Mouse (Mus musculus) limb, embryonic 14.5 days (tissue): Measurements from ENCODE around the gene Spata32. TPM values are rescaled to one million over a fixed set of nuclear protein-coding genes. Genes with fewer than 3 reads are reported as not detected.

ENCODE experiments used
- ATAC-seq: fragments of 200-750 bp; cut with Nextera tagmentation; 2 replicates; pipeline ENCODE4 v1.8.0; 2017; ENCODE audit warnings: low read depth, moderate number of reproducible peaks, moderate TSS enrichment; ENCODE audit not compliant: low FRiP score
- DNase-seq: peaks from one replicate; pipeline ENCODE4 v3.0.0-alpha.2; 2015; ENCODE audit warnings: low spot score
- H3K27ac ChIP-seq: fragments of 300-500 bp; sonication (generic); replicated peaks from 2 replicates; pipeline ENCODE4 v1.5.1; 2014; ENCODE audit warnings: low read depth, mild to moderate bottlenecking, low read length, moderate library complexity, mixed read lengths
- H3K27me3 ChIP-seq: fragments of 300-500 bp; sonication (generic); 2 replicates; pipeline ENCODE4 v1.6.1; 2014; ENCODE audit warnings: low read length, mixed read lengths; ENCODE audit not compliant: control insufficient read depth, insufficient read depth
- H3K36me3 ChIP-seq: fragments of 300-500 bp; sonication (generic); 2 replicates; pipeline ENCODE4 v1.6.1; 2014; ENCODE audit warnings: mild to moderate bottlenecking, low read length, moderate library complexity, mixed read lengths; ENCODE audit not compliant: control insufficient read depth, insufficient read depth
- H3K4me1 ChIP-seq: fragments of 300-500 bp; sonication (generic); 2 replicates; pipeline ENCODE4 v1.6.1; 2014; ENCODE audit warnings: antibody characterized with exemption, low read length, mixed read lengths; ENCODE audit not compliant: control insufficient read depth, insufficient read depth
- H3K4me2 ChIP-seq: fragments of 300-500 bp; sonication (generic); replicated peaks from 2 replicates; pipeline ENCODE4 v1.6.1; 2014; ENCODE audit warnings: low read depth, mild to moderate bottlenecking, low read length, moderate library complexity; ENCODE audit not compliant: severe bottlenecking
- H3K4me3 ChIP-seq: fragments of 300-500 bp; sonication (generic); replicated peaks from 2 replicates; pipeline ENCODE4 v1.5.1; 2014; ENCODE audit warnings: low read length
- H3K9ac ChIP-seq: fragments of 300-500 bp; sonication (generic); 2 replicates; pipeline ENCODE4 v1.6.1; 2014; ENCODE audit warnings: mild to moderate bottlenecking, low read depth, low read length, moderate library complexity; ENCODE audit not compliant: severe bottlenecking
- H3K9me3 ChIP-seq: fragments of 300-500 bp; sonication (generic); 2 replicates; pipeline ENCODE4 v1.6.1; 2016; ENCODE audit warnings: low read length; ENCODE audit not compliant: control insufficient read depth
- POLR2A ChIP-seq: fragments of 200-500 bp; IDR thresholded peaks from 2 replicates; pipeline ENCODE4 v1.8.0; 2012; ENCODE audit warnings: inconsistent platforms, mild to moderate bottlenecking, moderate library complexity, borderline replicate concordance; ENCODE audit not compliant: insufficient read depth, insufficient read length; ENCODE audit errors: extremely low read depth
- WGBS: fragments of 180-500 bp; shearing (Covaris S2); extraction: QIAGEN DNeasy Blood & Tissue Kit; methylation state at CpG from one replicate; pipeline ENCODE4 v1.1.7; 2014; 5-methylcytosine and 5-hydroxymethylcytosine counted together
- polyA plus RNA-seq, 2 experiments: library from polyadenylated mRNA; depleted of rRNA in 1 of 2; stranded (reverse) in 1 of 2; unstranded in 1 of 2; fragments of >200 nt; fragmentation: Nextera tagmentation in 1 of 2; extraction: Ambion mirVana in 1 of 2; gene quantifications; 2 replicates each; pipeline versions ENCODE4 v1.2.1 to v1.2.3; 2012 to 2014

The Spata32 gene
- polyA plus RNA-seq, 2 experiments, result not detected

- Histone ChIP-seq H3K9me3 (no peaks in the 10 kb centered on the region), H3K4me1 (peaks cover 43% of the 10 kb centered on the region), H3K27me3 (no peaks in the 10 kb centered on the region), H3K4me3 (no peak overlapping the region), H3K9ac (no peak overlapping the region), H3K27ac (no peak overlapping the region), H3K36me3 (no peaks in the 10 kb centered on the region), H3K4me2 (no peak overlapping the region)
- TF ChIP-seq POLR2A, result no peak
- no peak for ATAC-seq
- 87% methylated on average over 20 of the region's 20 CpGs for WGBS
- no peak for DNase-seq
Measured at GRCm38 (mm10) chr11:103264427-103265005, 46.3 kb upstream of the Spata32 start.

GRCm38 (mm10) chr11:103263551-103263950, 45.3 kb upstream of the Spata32 start:
- TF ChIP-seq POLR2A, result no peak
- no peak for ATAC-seq
- H3K27ac ChIP-seq, result no peak overlapping the region
- no peak overlapping the region for H3K4me3 ChIP-seq
- H3K36me3 ChIP-seq, result no peaks in the 10 kb centered on the region
- no peak overlapping the region for H3K9ac ChIP-seq
- H3K9me3 ChIP-seq, result no peaks in the 10 kb centered on the region
- no peaks in the 10 kb centered on the region for H3K27me3 ChIP-seq
- H3K4me1 ChIP-seq, result peaks cover 39% of the 10 kb centered on the region
- H3K4me2 ChIP-seq, result no peak overlapping the region
- no peak for DNase-seq
- WGBS, result 59% methylated on average over 10 of the region's 10 CpGs

GRCm38 (mm10) chr11:103262412-103263267, 44.4 kb upstream of the Spata32 start:
- TF ChIP-seq POLR2A, result no peak
- Histone ChIP-seq H3K27ac (no peak overlapping the region), H3K27me3 (no peaks in the 10 kb centered on the region), H3K36me3 (no peaks in the 10 kb centered on the region), H3K4me1 (peaks cover 32% of the 10 kb centered on the region), H3K4me3 (no peak overlapping the region), H3K9me3 (no peaks in the 10 kb centered on the region), H3K4me2 (no peak overlapping the region), H3K9ac (no peak overlapping the region)
- ATAC-seq (no peak), DNase-seq (no peak)
- 62% methylated on average over 20 of the region's 20 CpGs for WGBS

GRCm38 (mm10) chr11:103261671-103262411, 43.6 kb upstream of the Spata32 start:
- ATAC-seq (no peak), DNase-seq (no peak)
- WGBS, result 86% methylated on average over 7 of the region's 7 CpGs
- Histone ChIP-seq H3K9me3 (no peaks in the 10 kb centered on the region), H3K4me2 (no peak overlapping the region), H3K36me3 (no peaks in the 10 kb centered on the region), H3K27ac (no peak overlapping the region), H3K4me1 (peaks cover 32% of the 10 kb centered on the region), H3K9ac (no peak overlapping the region), H3K4me3 (no peak overlapping the region), H3K27me3 (no peaks in the 10 kb centered on the region)
- TF ChIP-seq POLR2A, result no peak

- H3K4me3 ChIP-seq, result no peak overlapping the region
- H3K27ac ChIP-seq, result no peak overlapping the region
- H3K9me3 ChIP-seq, result no peaks in the 10 kb centered on the region
- no peak overlapping the region for H3K4me2 ChIP-seq
- 85% methylated on average over 12 of the region's 12 CpGs for WGBS
- no peaks in the 10 kb centered on the region for H3K36me3 ChIP-seq
- no peak for ATAC-seq
- H3K9ac ChIP-seq, result no peak overlapping the region
- no peaks in the 10 kb centered on the region for H3K27me3 ChIP-seq
- TF ChIP-seq POLR2A, result no peak
- no peak for DNase-seq
- peaks cover 21% of the 10 kb centered on the region for H3K4me1 ChIP-seq
Measured at GRCm38 (mm10) chr11:103260515-103261192, 42.4 kb upstream of the Spata32 start.
